Mouse (Mus musculus): ENCODE results near the gene Pcsk4. TPM values are rescaled to one million over a fixed set of nuclear protein-coding genes. Genes with fewer than 3 reads are reported as not detected.
"Not testable (repeated sequence)": the region's sequence is repeated elsewhere in the genome, so short reads cannot be mapped to it uniquely, and the experiment has no call there.

The Pcsk4 gene
- polyA plus RNA-seq, 1 experiment from 2014 or later, result 1.8 TPM

DNA sequence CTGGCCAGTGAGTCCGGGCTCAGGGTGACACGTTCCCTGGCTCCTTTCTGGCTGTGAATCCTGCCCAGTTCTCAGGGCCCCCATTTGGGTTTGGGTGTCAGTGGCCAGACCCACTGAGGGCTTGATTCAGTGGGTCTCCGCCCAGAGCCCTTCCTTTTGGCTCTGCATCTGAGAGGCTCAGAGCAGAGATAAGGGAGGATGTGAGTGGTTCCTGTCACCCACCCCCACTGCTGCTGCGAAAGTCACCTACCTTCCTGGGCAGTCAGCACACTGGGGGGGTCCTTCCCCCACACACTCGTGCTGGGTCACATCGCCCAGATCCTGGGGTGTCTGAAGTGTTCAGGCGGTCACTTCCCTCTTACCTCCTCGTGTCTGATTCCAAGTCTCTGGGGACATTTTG lies 23.4 kb upstream of the Pcsk4 start:
- no peaks in the 10 kb centered on the region for H3K36me3 ChIP-seq (ENCODE audit: control insufficient read depth, insufficient read depth, low read length)
- peaks cover 11% of the 10 kb centered on the region for H3K4me1 ChIP-seq (ENCODE audit: control insufficient read depth, insufficient read depth, low read length)

DNA sequence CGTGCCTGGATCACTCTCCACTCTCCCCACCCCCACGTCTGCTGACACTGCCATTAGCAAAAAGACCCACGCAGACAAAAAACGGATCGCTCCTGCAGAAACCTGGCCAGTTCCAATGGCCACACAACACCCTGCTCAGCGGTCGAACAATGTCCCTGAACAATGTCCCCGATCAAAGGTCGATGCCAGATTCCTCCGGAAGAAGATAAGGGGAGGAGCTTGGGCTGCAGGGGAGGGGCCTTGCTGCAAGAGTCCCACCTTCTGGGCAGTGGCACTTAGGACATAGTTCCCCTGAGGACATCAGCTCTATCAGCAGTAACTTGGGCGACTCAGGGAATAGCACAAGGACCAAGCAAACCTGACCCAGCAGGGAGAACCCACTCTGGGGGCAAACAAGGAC lies 22.6 kb upstream of the Pcsk4 start:
- WGBS, result 27% methylated on average over 11 of the region's 11 CpGs
- H3K4me1 ChIP-seq (ENCODE audit: control insufficient read depth, insufficient read depth, low read length), result peaks cover 11% of the 10 kb centered on the region
- no peak overlapping the region for H3K4me3 ChIP-seq (ENCODE audit: low read depth, low read length)
- no peak overlapping the region for H3K27ac ChIP-seq (ENCODE audit: low read depth, low read length)
- H3K36me3 ChIP-seq (ENCODE audit: control insufficient read depth, insufficient read depth, low read length), result no peaks in the 10 kb centered on the region
- H3K9me3 ChIP-seq (ENCODE audit: control insufficient read depth, low read length), result no peaks in the 10 kb centered on the region
- H3K4me2 ChIP-seq, result no peak overlapping the region
- no peak for ATAC-seq (ENCODE audit: low FRiP score)
- no peak overlapping the region for H3K9ac ChIP-seq (ENCODE audit: low read length)
- no peak for DNase-seq (ENCODE audit: low spot score, missing footprints)
- H3K27me3 ChIP-seq (ENCODE audit: control insufficient read depth, insufficient read depth, low read length), result peaks cover 76% of the 10 kb centered on the region

More for the DNA sequence above, 23.4 kb upstream of the Pcsk4 start:
- Histone ChIP-seq H3K27ac (ENCODE audit: low read depth, low read length) (no peak overlapping the region), H3K27me3 (ENCODE audit: control insufficient read depth, insufficient read depth, low read length) (peaks cover 76% of the 10 kb centered on the region), H3K9ac (ENCODE audit: low read length) (no peak overlapping the region), H3K4me2 (no peak overlapping the region), H3K9me3 (ENCODE audit: control insufficient read depth, low read length) (no peaks in the 10 kb centered on the region), H3K4me3 (ENCODE audit: low read depth, low read length) (no peak overlapping the region)
- ATAC-seq (ENCODE audit: low FRiP score) (no peak), DNase-seq (ENCODE audit: low spot score, missing footprints) (no peak)
- 68% methylated on average over 8 of the region's 8 CpGs for WGBS

DNA sequence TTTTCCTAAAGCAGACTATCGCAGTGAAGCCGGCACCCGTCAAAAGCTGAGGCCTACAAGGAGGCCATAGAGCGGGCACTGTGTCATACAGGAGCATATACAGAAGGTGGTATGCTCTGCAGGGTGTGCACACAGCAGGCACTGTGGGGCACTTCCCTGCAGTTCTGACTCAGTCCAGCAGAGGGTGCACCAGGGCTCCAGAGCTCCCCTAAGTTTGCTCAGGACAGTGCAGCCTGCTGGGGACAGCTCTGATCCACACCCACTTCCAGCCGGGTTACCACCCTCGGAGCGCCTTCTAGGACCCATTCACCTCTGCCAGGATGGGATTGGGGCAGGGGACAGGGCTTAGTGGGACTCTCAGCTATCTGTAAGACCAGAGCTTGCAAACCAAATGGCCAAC lies 21.0 kb upstream of the Pcsk4 start:
- Histone ChIP-seq H3K36me3 (ENCODE audit: control insufficient read depth, insufficient read depth, low read length) (no peaks in the 10 kb centered on the region), H3K4me1 (ENCODE audit: control insufficient read depth, insufficient read depth, low read length) (peaks cover 4% of the 10 kb centered on the region), H3K27ac (ENCODE audit: low read depth, low read length) (no peak overlapping the region), H3K27me3 (ENCODE audit: control insufficient read depth, insufficient read depth, low read length) (peaks cover 75% of the 10 kb centered on the region), H3K4me3 (ENCODE audit: low read depth, low read length) (no peak overlapping the region), H3K9me3 (ENCODE audit: control insufficient read depth, low read length) (no peaks in the 10 kb centered on the region), H3K4me2 (no peak overlapping the region), H3K9ac (ENCODE audit: low read length) (no peak overlapping the region)
- DNase-seq (ENCODE audit: low spot score, missing footprints), result peak; percentile 99
- peak; percentile 74 for ATAC-seq (ENCODE audit: low FRiP score)
- WGBS, result 5% methylated on average over 7 of the region's 7 CpGs

DNA sequence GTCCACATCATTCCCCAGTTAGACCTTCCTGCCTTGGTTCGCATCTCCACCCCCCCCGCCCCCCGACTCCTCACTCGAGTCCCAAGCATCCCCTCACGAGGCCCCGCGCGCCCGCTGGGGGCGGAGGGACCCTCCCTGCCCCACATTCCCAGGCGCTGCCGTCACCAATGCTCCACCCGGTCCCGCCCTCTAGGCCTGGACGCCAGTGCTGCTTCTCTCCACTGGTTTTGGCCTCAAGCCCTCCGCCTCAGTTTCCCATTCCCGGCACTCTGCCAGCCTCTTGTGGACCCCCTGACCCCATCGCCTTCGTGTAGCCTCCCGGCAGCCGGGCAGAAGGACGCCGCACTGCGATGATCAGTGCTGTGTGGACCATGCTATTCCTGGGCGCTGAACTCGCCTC lies 19.7 kb upstream of the Pcsk4 start:
- peaks cover 9% of the 10 kb centered on the region for H3K4me1 ChIP-seq (ENCODE audit: control insufficient read depth, insufficient read depth, low read length)
- H3K4me2 ChIP-seq, result no peak overlapping the region
- no peak overlapping the region for H3K27ac ChIP-seq (ENCODE audit: low read depth, low read length)
- H3K9ac ChIP-seq (ENCODE audit: low read length), result no peak overlapping the region
- no peak for ATAC-seq (ENCODE audit: low FRiP score)
- H3K9me3 ChIP-seq (ENCODE audit: control insufficient read depth, low read length), result no peaks in the 10 kb centered on the region
- H3K4me3 ChIP-seq (ENCODE audit: low read depth, low read length), result no peak overlapping the region
- H3K36me3 ChIP-seq (ENCODE audit: control insufficient read depth, insufficient read depth, low read length), result no peaks in the 10 kb centered on the region
- WGBS, result 11% methylated on average over 26 of the region's 26 CpGs
- DNase-seq (ENCODE audit: low spot score, missing footprints), result no peak
- peaks cover 80% of the 10 kb centered on the region for H3K27me3 ChIP-seq (ENCODE audit: control insufficient read depth, insufficient read depth, low read length)

- H3K27me3 ChIP-seq (ENCODE audit: control insufficient read depth, insufficient read depth, low read length), result peaks cover 85% of the 10 kb centered on the region
- peak within 1 kb of the TSS; percentile 38 for H3K4me2 ChIP-seq
- peak within 1 kb of the TSS; percentile 15; the same call in 1 of the 2 replicates for H3K4me3 ChIP-seq (ENCODE audit: low read depth, low read length)
- peak within 1 kb of the TSS; percentile 20; the same call in 1 of the 2 replicates for H3K9ac ChIP-seq (ENCODE audit: low read length)
- under 1% methylated on average over 42 of the region's 42 CpGs for WGBS
- H3K9me3 ChIP-seq (ENCODE audit: control insufficient read depth, low read length), result no peaks in the 10 kb centered on the region
- peaks cover 10% of the 10 kb centered on the region for H3K4me1 ChIP-seq (ENCODE audit: control insufficient read depth, insufficient read depth, low read length)
- peak; percentile 98 for DNase-seq (ENCODE audit: low spot score, missing footprints)
- no peak within 1 kb of the TSS for H3K27ac ChIP-seq (ENCODE audit: low read depth, low read length)
- peak; percentile 62 for ATAC-seq (ENCODE audit: low FRiP score)
- H3K36me3 ChIP-seq (ENCODE audit: control insufficient read depth, insufficient read depth, low read length), result no peaks in the 10 kb centered on the region
These were observed 19.0 kb upstream of the Pcsk4 start, which contains the start of gene Adamtsl5 for GRCm38 (mm10) chr10:80348244-80348781. Adamtsl5 (minus strand) TSS chr10:80348412.

GRCm38 (mm10) chr10:80347514-80347967 lies 18.2 kb upstream of the Pcsk4 start:
- DNase-seq (ENCODE audit: low spot score, missing footprints) (no peak), ATAC-seq (ENCODE audit: low FRiP score) (no peak)
- H3K4me3 ChIP-seq (ENCODE audit: low read depth, low read length), result no peak overlapping the region
- peaks cover 15% of the 10 kb centered on the region for H3K4me1 ChIP-seq (ENCODE audit: control insufficient read depth, insufficient read depth, low read length)
- H3K27me3 ChIP-seq (ENCODE audit: control insufficient read depth, insufficient read depth, low read length), result peaks cover 87% of the 10 kb centered on the region
- H3K9ac ChIP-seq (ENCODE audit: low read length), result peak overlapping the region; percentile 20; the same call in 1 of the 2 replicates
- 17% methylated on average over 17 of the region's 17 CpGs for WGBS
- no peak overlapping the region for H3K4me2 ChIP-seq
- H3K9me3 ChIP-seq (ENCODE audit: control insufficient read depth, low read length), result no peaks in the 10 kb centered on the region
- no peaks in the 10 kb centered on the region for H3K36me3 ChIP-seq (ENCODE audit: control insufficient read depth, insufficient read depth, low read length)
- no peak overlapping the region for H3K27ac ChIP-seq (ENCODE audit: low read depth, low read length)

DNA sequence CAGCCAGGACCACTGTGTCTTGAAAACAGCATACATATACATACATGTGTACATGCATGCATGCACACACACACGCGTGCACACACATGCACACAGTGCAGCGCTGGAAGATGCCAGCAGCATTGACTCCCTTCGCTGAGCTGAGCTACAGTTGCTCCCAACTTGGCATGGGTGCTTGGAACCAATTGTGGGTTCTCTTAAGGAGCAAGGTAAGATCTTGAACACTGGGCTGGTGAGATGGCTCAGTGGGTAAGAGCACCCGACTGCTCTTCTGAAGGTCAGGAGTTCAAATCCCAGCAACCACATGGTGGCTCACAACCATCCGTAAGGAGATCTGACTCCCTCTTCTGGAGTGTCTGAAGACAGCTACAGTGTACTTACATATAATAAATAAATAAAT lies 16.6 kb upstream of the Pcsk4 start:
- H3K9me3 ChIP-seq (ENCODE audit: control insufficient read depth, low read length); H3K4me3 ChIP-seq (ENCODE audit: low read depth, low read length); H3K4me2 ChIP-seq; H3K27ac ChIP-seq (ENCODE audit: low read depth, low read length); H3K36me3 ChIP-seq (ENCODE audit: control insufficient read depth, insufficient read depth, low read length); DNase-seq (ENCODE audit: low spot score, missing footprints); ATAC-seq (ENCODE audit: low FRiP score); H3K9ac ChIP-seq (ENCODE audit: low read length): not testable (repeated sequence)
- Histone ChIP-seq H3K27me3 (ENCODE audit: control insufficient read depth, insufficient read depth, low read length) (peaks cover 97% of the 10 kb centered on the region), H3K4me1 (ENCODE audit: control insufficient read depth, insufficient read depth, low read length) (peaks cover 22% of the 10 kb centered on the region)
- WGBS, result 79% methylated on average over 5 of the region's 6 CpGs

DNA sequence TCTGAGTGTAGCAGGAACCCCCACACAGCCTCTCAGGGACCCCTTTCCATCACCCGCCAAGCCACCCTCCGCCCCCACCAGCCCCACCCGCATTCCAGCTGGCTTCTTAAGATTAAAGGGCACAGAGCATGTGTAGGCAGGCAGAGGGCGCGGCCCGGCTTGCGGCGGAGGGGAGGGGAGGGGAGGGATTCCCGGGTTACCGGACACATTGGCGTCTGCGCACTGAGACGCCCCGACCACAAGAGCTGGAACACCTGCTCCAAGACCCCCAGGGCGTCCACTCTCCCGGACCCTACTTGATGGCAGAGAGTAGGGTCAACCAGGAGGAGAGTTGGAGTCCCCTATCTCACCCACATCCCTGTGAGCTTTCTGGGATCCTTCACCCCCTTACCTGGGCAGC lies 15.8 kb upstream of the Pcsk4 start:
- Histone ChIP-seq H3K9ac (ENCODE audit: low read length) (no peak overlapping the region), H3K27ac (ENCODE audit: low read depth, low read length) (no peak overlapping the region), H3K27me3 (ENCODE audit: control insufficient read depth, insufficient read depth, low read length) (peaks cover 99% of the 10 kb centered on the region), H3K4me1 (ENCODE audit: control insufficient read depth, insufficient read depth, low read length) (peaks cover 22% of the 10 kb centered on the region), H3K9me3 (ENCODE audit: control insufficient read depth, low read length) (no peaks in the 10 kb centered on the region), H3K4me3 (ENCODE audit: low read depth, low read length) (no peak overlapping the region), H3K4me2 (no peak overlapping the region), H3K36me3 (ENCODE audit: control insufficient read depth, insufficient read depth, low read length) (no peaks in the 10 kb centered on the region)
- DNase-seq (ENCODE audit: low spot score, missing footprints), result no peak
- ATAC-seq (ENCODE audit: low FRiP score), result no peak
- WGBS, result 1% methylated on average over 16 of the region's 16 CpGs

GRCm38 (mm10) chr10:80344131-80344661 lies 14.9 kb upstream of the Pcsk4 start:
- DNase-seq (ENCODE audit: low spot score, missing footprints) (no peak), ATAC-seq (ENCODE audit: low FRiP score) (no peak)
- Histone ChIP-seq H3K4me2 (no peak overlapping the region), H3K27me3 (ENCODE audit: control insufficient read depth, insufficient read depth, low read length) (peaks cover 90% of the 10 kb centered on the region), H3K36me3 (ENCODE audit: control insufficient read depth, insufficient read depth, low read length) (no peaks in the 10 kb centered on the region), H3K27ac (ENCODE audit: low read depth, low read length) (no peak overlapping the region), H3K4me1 (ENCODE audit: control insufficient read depth, insufficient read depth, low read length) (peaks cover 22% of the 10 kb centered on the region), H3K9ac (ENCODE audit: low read length) (no peak overlapping the region), H3K4me3 (ENCODE audit: low read depth, low read length) (no peak overlapping the region), H3K9me3 (ENCODE audit: control insufficient read depth, low read length) (no peaks in the 10 kb centered on the region)
- 41% methylated on average over 9 of the region's 9 CpGs for WGBS
